Mouse (Mus musculus): ENCODE measurements around the gene Scgb1b12. TPM values are rescaled to one million over a fixed set of nuclear protein-coding genes. Genes with fewer than 3 reads are reported as not detected.

The Scgb1b12 gene
- not detected for polyA plus RNA-seq (2015; fragmentation: Illumina TruSeq; extraction: RNeasy Lipid Tissue Mini Kit (QIAGEN cat#74804); ENCODE audit: low read depth, low replicate concordance)

DNA sequence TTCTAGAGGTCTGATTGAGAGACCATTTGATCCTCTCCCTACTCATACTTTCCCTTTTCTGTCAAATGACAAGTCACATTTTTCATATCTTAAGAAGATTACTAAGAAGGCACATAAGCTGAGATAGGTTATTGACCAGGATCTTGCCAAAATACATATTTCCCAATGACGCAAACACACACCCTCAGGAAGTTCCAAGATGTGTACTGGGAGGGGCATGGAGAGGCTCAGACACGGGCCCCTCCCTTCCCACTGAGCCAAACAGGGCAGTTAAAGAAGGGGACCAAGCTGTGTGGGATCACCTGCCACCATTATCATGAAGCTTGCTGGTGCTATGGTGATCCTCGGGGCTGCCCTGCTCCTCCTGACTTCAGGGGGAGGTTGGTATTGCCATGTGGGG lies at the start of gene Scgb1b12:
TSS of gene Scgb1b12 (plus strand) at position 301 of the 400 bp plus-strand sequence.

DNA sequence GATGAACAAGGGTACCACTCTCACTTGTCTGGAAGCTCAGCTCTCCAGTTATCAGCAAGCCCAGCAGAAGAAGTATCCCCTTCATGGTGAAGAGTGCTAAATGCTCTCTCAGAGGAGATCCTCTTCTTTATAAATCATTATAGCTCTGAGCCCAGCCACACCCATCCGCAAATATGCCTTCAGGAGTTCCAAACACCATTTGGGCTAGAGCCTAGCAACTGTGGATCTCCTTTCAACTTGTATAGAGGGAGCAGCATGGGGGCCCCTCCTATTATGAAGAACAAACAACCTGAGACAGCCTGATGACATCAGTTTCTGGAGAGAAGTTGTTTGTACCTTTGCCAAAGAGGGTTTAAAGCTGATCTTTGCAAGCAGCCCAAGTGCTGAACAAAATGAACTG lies 6.8 kb upstream of the Scgb1b12 start, which contains the start of gene Scgb2b12:
TSS of gene Scgb2b12 (minus strand) at position 101 of the 400 bp plus-strand sequence.

Other genes starting within 250 kb of the Scgb1b12 start
- gene Scgb1b10, start 233.3 kb upstream of the Scgb1b12 start, polyA plus RNA-seq (2015; fragmentation: Illumina TruSeq; extraction: RNeasy Lipid Tissue Mini Kit (QIAGEN cat#74804); ENCODE audit: low read depth, low replicate concordance), result not detected
- not detected for gene Scgb2b11, start 123.0 kb upstream of the Scgb1b12 start, polyA plus RNA-seq (2015; fragmentation: Illumina TruSeq; extraction: RNeasy Lipid Tissue Mini Kit (QIAGEN cat#74804); ENCODE audit: low read depth, low replicate concordance)
- not detected for gene Scgb1b11, start 111.3 kb upstream of the Scgb1b12 start, polyA plus RNA-seq (2015; fragmentation: Illumina TruSeq; extraction: RNeasy Lipid Tissue Mini Kit (QIAGEN cat#74804); ENCODE audit: low read depth, low replicate concordance)
- gene Scgb2b12, start 6.9 kb upstream of the Scgb1b12 start, polyA plus RNA-seq (2015; fragmentation: Illumina TruSeq; extraction: RNeasy Lipid Tissue Mini Kit (QIAGEN cat#74804); ENCODE audit: low read depth, low replicate concordance), result not detected
- not detected for gene Scgb1b29, start 107.4 kb downstream of the Scgb1b12 start, polyA plus RNA-seq (2015; fragmentation: Illumina TruSeq; extraction: RNeasy Lipid Tissue Mini Kit (QIAGEN cat#74804); ENCODE audit: low read depth, low replicate concordance)